Mouse (Mus musculus) adrenal gland, adult 2 months (tissue): Measurements from ENCODE around the gene Araf. TPM values are rescaled to one million over a fixed set of nuclear protein-coding genes. Genes with fewer than 3 reads are reported as not detected.
"Not testable (repeated sequence)": the region's sequence is repeated elsewhere in the genome, so short reads cannot be mapped to it uniquely, and the experiment has no call there.

ENCODE experiments used
- DNase-seq: peaks from one replicate; pipeline ENCODE4 v3.0.0; 2021
- long read RNA-seq: library from polyadenylated mRNA; stranded (forward); transcript quantifications from one replicate; pipeline ENCODE4 v2.0.0, GENCODE M21; 2021
- polyA plus RNA-seq: library from polyadenylated mRNA; depleted of rRNA; stranded (reverse); fragments of >200 nt; gene quantifications from 2 replicates; pipeline ENCODE4 v1.2.3, GENCODE M21; 2012; rRNA removed
- total RNA-seq, 2 experiments: library from RNA; stranded (reverse); gene quantifications; 2 replicates each; pipeline ENCODE4 v1.2.3; 2021

Gene Araf
- 100 to 1,000 TPM; 120 to 133 TPM for total RNA-seq
- 229 and 248 TPM in 2 replicates for polyA plus RNA-seq
- long read RNA-seq, transcript Araf-201 (16 exons, 2,358 nt): major isoform, 35 of 100 reads
- long read RNA-seq, transcript Araf-202 (6 exons, 1,520 nt): minor isoform, 32 of 100 reads
- long read RNA-seq, partial matches to known transcripts: 14 of 100 reads
- long read RNA-seq, other reads (novel, unspliced or antisense): 16 of 100 reads

DNA sequence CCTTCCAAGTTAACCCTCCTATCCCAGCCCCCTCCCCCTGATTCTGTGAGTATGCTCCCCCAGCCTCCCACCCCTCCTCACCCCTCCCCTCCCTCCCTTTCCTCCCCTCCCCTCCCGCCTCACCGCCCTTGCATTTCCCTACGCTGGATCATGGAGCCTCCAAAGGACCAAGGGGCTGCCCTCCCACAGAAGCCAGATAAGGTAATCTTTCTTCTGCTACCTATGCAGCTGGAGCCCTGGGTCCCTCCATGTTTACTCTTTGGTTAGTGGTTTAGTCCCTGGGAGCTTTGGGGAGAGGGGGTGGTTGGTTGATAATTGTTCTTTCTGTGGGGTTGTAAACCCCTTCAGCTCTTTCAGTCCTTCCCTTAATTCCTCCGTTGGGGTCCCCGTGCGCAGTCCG, at the start of gene Araf:
TSS of gene Araf (plus strand) at position 134 of the 400 bp plus-strand sequence.
- no peak for DNase-seq

DNA sequence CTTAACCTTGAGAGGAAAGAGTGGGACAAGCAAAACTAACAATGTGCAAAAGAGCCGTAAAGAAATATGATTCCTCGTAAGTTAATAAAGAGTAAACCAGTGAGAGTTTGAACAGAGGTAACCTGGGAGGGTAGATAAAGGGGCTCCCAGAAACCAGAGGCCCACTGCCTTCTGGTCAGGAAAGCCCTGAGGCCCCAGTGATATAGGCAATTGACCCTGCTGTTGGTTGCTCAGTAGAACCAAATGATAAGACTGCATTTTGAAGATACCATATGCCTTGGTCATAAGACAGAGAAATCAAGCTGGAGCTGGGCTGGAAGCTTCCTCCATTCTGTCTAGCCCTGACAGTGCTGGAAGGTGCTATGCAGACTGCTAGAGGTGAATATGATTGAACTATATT, 48.8 kb upstream of the Araf start:
- DNase-seq: no peak

DNA sequence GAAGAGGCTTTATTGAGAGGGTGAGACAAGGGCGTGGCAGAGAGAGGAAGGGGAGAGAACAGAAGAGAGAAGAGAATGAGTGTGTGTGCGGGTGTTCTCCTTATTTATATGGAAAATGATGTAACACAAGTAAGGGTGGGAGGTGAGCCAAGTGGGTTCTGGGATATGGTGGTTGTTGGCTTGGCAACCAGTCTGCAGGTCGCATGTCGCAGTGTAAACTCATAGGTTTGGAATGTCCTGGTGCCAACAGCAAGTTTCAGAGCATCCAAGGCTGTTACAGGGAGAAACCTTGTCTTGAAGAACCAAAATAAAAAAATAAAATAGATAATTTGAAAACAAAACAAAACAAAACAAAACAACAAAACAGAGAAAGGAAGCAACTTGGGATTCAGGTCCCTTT, 36.4 kb upstream of the Araf start:
- no peak for DNase-seq

DNA sequence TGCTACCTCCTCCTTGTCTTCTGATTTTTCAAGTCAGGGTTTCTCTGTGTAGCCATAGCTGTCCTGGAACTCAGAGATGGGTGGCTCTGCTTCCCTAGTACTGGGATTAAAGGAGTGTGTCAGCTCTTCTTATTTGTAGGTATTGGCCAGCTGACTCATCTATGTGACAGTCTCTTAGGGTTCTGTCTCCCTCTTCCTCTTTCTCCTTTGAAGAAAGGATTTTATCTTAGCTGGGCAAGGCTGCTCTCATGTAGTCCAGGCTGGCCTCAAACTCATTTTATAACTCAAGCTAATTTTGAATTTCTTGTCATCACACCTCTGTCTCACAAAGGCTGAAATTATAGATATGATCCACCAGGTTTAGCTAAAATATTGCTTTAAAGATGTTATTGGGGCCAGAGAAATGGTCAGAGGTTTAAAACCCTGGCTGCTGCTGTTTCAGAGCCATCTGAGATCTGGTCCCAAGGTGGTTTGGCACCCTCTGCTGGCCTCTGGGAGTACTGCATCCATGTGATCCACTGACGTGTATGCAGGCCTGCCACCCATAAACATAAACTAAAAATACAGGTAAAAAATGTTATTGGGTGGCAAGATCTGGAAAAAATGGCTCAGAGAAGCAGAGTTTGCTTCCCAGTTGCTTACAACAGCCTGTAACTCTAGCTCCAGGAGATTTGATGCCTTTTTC, 26.8 kb upstream of the Araf start:
- DNase-seq: peak; percentile 81

DNA sequence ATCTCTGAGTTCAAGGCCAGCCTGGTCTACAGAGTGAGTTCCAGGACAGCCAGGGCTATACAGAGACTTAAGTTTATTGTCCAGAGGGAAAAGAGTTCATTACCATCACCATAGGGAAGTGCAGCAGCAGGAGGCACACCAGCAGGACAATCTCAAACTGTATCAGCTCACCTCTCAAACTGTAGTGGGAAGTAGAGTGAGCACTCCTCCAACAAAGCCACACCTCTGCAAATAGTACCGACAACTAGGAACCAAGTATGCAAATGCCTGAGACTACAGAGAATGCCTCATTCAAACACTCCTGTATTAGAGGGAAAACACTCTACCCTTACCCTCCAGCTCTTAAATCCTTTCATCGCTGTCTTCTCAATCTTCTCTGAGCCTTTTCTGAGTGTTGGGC, 25.9 kb upstream of the Araf start:
- no peak for DNase-seq

DNA sequence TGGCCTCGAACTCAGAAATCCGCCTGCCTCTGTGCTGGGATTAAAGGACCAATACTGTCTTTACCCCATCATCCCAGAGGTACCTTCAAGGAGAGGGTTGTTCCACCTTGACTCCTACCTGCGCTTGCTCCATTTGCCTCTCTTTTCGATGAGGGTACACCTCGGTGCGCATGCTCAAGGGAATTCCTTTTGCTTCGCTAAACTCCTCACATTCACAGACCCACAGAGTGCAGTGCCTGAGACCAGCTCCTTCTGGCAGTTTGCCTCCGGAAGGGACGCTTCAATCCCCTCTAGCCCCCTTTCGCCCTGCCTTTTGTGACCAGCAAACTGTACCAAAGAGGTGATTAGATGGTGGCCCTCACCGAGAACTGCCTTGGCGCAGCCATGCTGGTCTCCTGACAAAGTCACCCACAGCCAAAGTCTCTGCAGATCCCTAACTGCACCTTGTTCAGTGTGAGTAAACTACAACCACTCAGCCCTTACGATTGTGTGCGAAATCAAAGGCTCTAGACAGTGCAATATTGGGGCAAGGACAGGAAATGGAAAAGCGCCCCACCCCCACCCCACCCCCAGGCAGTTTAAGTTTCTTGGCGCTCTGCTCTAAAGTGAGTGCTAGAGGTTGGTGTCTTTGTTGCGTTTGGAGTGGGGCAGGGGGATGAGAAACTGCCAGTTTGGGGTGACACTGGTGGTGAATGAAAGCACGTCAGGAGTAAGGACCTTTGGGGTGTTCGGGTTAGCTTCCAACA, 22.2 kb upstream of the Araf start:
- DNase-seq: no peak

DNA sequence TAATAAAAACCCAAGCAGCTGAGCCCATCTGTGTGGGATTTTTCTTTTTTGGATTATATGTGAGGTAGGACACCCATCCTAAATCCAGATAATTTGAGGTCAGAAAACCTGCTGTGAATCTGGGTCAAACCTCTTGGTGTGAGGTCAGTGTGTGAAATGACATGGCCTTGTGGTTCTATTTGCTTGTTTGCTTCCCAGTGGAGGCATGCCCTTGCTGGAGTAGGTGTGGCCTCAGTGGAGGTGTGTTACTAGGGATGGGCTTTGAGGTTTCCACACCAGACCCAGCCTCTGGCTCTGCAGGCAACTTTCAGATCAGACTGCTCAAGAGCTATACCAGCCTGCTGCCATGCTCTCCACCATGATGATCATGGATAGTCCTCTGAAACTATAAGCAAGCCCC, 20.0 kb upstream of the Araf start:
- no peak for DNase-seq

DNA sequence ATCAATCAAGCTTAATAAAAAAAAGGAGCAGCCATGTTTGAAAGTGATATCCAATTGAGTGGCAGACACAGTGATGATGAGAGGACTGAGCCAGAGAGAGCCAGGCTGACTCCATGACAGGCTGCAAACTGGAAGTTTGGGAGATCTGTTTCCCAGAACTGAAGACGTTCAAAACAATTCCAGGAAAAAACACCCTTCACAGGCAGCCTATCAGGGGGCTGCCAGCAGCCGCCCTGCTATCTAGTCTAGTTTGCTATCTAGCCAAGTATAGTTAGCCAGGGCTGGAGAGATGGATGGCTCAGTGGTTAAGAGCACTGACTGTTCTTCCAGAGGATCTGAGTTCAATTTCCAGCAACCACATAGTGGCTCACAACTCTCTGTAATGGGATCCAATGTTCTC, 10.3 kb upstream of the Araf start:
- DNase-seq: no peak

DNA sequence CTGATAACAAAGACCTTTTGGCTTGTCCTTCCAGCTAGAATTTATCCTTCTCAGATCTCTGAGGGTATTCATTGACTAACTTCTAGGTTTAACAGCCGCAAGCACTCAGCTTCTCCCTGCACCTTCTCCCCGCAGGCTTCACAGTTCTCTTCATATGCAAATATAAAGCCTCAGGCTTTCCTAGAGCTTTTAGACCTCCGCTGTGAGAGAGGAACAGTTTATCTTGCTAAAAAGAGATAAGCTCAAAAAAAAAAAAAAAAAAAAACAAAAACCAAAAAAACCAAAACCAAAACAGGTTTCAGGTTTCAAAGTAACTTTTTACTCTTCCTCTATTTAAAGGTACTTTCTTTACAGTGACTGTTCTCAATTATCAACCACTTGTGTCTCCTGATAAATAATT, 5.2 kb upstream of the Araf start:
- DNase-seq: no peak

DNA sequence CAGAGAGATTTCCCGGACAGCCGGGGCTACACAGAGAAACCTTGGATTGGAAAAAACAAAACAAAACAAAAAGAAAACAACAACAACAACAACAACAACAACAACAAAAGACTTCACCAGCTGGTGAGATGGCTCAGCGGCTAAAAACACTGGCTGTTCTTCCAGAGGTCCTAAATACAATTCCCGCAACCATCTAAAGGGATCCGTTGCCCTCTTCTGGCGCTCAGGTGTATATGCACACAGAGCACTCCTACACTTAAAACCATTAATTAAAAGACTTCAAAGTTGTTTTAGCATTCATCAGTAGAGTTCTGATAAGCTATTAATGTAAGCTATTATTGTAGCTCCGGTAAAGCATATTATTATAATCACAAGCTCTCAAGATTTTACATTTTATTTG, 4.4 kb upstream of the Araf start:
- no peak for DNase-seq

DNA sequence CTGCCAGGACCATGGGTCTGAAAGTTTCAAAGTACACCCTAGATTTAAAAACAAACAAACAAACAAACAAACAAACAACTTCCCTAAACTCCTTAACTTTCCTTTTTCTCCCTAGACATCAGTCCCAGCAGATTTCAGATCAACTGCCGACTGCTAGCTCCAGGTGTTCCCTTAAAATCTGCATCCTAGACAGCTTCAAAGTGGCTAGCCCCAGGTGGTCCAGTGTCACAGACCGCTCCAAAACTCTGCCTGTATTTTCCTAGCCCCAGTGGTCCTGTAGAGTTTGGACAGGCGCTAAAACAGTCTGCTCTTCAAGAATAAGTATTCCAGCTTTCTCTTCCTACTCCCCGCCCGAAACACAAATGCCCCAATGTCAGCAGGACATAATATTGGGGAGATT, 3.4 kb upstream of the Araf start:
- DNase-seq: no peak

DNA sequence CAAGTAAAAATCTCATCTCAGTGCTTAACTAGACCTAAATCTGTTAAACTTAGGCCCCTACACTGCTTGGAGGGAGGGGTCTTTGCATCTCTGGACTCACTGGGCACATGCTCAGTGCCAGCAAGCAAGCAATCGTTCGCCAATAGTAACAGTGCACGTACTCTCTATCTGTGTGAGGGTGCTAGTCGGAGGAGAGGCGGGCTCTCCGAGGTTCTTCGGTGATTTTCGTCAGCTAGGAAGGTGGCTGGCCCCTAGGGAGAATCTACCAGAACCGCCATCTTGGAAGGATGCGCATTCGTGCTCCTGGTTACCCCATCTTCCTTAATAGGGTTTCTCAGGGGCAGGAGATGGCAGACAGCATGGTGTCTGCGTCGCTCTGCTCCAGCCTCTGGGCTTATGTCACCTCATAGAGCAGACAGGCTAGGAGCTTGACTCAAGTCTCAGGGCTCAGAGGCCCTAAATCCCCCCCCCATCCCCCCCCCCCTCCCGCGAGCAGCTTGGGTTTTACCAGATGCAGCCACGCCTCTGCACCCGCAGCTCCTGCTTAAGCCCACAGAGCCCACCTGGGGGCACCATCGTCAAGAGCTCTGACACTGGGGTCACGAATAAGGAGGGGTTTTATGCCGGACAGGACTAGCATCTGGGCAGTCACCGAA, 655 bp downstream of the Araf start:
- DNase-seq: peak; percentile 85

DNA sequence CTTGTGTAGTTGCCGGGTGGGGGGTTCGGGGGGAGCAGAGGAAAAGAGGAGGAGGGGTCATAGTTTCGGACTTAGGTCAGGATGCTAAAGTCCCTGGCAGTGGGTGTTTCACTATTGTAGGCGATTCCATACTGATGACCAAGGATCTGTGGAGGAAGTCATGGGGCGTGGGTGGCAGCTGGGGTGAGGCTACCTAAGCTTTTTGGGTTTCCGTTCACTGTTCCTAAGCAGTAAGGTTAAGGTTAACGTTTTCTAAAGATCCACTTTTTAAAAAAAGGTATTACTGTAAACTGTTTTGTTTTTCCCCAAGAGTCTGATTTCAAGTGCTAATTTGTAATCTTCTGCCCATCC, 1.2 kb downstream of the Araf start:
- DNase-seq: no peak

DNA sequence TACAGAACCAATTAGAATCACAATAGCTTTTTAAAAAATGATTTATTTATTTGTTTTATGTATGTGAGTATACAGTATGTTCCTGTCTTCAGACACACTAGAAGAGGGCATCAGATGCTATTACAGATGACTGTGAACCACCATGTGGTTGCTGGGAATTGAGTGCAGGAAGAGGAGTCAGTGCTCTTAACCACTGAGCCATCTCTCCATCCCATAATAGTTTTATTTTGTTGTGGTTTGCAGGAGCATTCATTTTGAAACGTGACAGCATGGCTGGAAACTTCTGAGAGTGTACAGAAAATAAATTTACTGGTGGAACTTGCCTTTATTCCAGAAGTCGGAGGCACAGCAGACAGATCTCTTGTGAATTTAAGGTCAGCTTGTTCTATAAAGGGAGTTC, 3.8 kb downstream of the Araf start:
- DNase-seq: no peak

DNA sequence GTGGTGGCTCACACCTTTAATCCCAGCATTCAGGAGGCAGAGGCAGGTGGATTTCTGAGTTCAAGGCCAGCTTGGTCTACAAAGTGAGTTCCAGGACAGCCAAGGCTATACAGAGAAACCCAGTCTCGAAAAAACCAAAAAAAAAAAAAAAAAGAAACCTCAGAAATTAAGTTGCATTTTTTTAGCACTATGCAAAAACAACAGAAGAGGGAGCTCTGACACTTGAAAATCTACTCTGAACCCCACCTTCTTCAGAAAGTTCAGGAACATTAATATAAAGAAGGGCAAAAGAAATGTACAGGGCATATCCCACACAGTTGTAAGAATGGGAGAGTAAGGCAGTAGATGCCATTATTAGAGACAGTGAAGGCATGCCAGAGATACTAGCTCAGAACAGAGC, 6.7 kb downstream of the Araf start:
- not testable (repeated sequence) for DNase-seq

DNA sequence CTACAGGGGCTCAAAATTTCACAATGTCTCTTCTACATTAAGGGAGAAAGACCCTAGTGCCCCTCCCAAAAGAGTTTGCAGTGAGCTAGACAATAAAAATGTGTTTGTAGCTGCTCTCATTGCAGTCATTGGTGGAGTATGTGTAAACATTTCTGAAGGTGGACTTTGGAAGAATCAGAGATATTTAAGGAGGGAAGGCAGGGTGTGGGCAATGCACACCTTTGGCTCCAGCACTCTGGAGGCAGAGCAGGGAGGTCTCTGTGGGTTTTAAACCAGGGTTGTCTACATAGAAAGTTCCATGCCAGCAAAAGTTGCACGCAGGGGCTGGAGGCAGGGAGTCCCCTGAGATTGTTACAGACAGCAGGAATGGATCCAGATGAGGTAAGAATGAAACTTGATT, 8.7 kb downstream of the Araf start:
- DNase-seq: no peak

DNA sequence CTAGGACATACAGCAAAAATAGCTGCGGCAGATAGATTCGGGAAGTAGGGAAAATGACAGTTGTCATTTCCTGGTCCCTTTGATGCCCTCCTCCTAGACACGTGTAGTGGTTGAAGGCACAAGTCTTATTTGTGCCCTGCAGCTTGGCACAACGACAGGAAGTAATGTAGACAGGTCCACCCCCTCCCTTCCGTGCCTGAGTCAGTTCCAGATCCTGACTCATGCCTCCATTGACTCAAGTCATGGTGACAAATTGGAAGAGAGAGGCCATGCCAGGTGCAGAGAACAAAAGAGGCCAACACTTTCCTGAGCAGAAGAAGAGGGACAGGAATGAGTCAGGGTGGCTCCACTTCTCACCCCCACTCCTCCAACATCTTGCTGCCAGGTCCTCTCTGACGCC, 19.4 kb downstream of the Araf start:
- DNase-seq: peak; percentile 71

DNA sequence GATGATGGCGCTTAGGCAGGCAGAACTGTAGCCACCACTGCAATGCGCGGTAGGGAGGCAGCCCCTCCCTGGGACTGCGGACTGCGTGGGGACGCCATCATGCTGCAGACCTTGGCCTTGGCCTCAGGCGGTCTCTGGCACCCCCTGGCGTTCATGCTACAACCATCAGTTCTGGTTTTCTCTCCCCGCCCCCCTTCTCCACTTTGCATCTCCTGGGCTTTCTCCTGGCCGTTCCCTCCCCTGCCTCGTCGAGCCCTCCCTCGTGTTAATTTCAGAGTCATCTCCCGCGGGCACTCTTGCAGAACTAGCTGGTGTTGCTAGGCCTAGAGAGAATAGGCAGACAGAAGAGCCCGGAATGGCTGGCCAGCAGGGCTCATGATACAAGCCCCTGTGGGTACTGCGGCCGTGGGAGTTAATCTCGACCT, 21.6 kb downstream of the Araf start:
- DNase-seq: peak; percentile 87

DNA sequence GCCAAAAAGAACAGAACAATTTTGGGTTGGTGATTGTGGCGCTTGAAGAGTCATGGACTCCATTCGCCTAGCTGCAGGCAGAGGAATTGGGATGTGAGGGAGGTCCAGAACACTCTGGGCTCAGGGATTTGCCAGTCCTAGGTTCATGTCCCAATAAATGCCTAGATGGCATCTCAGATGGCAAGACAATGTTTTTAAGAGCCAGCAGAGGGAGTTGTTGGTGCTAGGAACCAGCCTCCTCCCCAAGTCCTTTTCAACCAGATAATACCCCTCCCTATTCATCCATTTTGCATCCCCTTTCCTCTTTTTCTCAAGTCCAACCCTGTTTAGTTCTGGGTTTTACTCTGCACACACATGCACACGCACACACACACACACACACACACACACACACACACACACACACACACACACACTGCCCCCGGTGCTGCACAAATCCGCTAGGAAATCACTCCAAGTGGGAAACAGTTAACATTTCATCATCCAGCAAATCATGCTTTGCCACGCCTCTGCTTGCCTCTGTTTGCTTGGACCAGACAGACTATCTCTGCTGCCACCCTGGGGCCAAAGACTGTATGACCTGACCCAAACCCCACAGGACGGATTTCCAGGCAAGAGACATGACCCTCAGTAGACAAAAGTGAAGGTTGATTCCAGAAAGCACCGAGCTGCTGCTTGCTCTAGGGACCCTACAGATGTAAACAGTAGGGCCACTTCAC, 22.3 kb downstream of the Araf start:
- DNase-seq: peak; percentile 75

DNA sequence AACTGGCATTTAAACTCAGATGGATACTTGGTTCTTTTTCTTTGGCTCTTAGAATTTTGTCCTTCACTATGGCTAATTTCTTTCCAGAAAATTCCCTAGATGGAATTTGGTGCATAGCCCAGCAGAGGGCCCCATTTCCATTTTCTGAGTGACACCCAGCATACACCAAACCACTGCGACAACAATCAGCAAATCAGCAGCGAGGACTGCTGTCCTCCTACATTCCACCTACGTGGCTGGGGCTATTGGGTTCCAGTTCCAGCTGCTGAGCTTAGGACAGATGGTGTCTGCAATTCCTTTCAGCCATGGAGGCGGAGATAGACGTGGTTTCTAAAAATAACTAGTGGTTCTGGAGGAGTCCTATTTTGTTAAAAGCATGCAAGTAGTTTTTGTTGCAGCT, 31.3 kb downstream of the Araf start:
- DNase-seq: peak; percentile 59

DNA sequence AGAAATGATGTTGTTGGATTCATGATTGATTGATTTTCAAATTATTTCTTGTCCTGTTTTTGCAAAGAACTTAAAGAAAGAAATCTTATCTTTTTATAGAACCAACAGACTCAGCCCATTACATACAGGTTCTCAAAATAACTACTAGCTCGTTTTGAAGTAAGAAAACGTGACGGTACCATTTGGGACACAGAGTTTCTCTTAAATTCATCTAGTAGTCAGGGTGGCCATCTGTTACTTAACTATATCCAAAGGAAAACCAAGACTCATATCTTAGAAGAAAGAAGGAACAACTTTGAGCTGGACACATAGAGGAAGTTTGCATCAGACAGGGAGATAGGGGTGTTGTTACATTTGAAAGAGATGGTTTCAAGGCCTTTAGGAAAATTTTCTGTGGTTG, 49.6 kb downstream of the Araf start:
- no peak for DNase-seq

DNA sequence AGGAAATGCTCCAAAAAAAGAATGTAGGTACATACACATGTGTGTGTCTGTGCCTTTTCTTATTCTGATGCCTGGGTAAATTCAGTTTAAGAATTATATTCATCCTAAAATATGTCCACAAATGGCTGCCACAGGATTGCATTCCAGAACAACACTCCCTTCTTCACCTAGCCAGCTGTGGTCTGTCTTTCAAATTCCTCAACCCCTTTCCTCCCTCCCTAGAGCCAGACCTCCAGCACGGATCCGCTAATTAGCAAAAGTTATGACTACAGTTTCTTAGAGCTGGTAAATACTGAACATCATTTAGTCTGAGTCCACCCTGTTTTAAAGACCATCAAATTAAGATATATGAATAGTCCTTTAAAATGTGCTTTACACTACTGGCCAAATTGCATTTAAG, 50.2 kb downstream of the Araf start:
- DNase-seq: no peak
